Comparison of ENCODE assay signal across 8 mouse cellular contexts in the genomic region with DNA sequence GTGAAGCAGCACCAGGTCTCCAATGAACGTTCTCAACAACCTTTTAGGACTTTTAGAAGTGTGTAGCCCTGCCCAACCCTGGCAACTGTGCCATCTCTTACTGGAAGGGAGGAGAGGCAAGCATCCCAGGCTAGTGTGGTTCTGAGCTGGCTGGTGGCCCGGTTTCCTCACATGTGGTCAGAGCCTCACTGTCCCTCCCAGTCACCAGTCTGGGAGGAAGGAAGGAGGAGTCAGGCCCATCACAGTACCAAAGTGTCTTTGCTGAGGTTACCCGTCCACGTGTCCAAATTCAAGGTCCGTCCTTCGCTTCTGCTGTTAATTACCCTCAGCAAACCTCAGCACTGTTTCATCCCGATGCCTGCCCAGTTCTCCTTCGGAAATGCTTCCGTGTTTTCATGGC. TPM values are rescaled to one million over a fixed set of nuclear protein-coding genes. Genes with fewer than 3 reads are reported as not detected.
DNase-seq lines count a peak whose midpoint lies in the region; ATAC-seq lines count a peak whose summit lies in the region.

No protein-coding gene starts in this region.

- H3K9me3 ChIP-seq in heart, embryonic 13.5 days = no peaks in the 10 kb centered on the region
- H3K9me3 ChIP-seq in stomach, embryonic 15.5 days = no peaks in the 10 kb centered on the region

- 41% methylated on average over 9 of the region's 9 CpGs for WGBS in heart, embryonic 13.5 days
- WGBS in stomach, embryonic 15.5 days = 43% methylated on average over 9 of the region's 9 CpGs

- peak overlapping the region; percentile 77 for H3K27ac ChIP-seq in heart, embryonic 13.5 days (replicated peaks)
- H3K27ac ChIP-seq in stomach, embryonic 15.5 days = peak overlapping the region; percentile 65

- H3K4me2 ChIP-seq in heart, embryonic 13.5 days = peak overlapping the region; percentile 77
- peak overlapping the region; percentile 70 for H3K4me2 ChIP-seq in stomach, embryonic 15.5 days

- no peak for ATAC-seq in heart, embryonic 13.5 days (ENCODE audit: extremely low read depth, insufficient number of reproducible peaks, low FRiP score, low TSS enrichment)
- ATAC-seq in stomach, embryonic 15.5 days (ENCODE audit: insufficient read depth, low FRiP score, low read depth) = peak; percentile 23; the same call in 1 of the 2 replicates

- DNase-seq in left cerebral cortex, adult 18-20 months (ENCODE audit: low spot score in 2 of 2) = peak; percentile 49 to 56
- no peak for DNase-seq in left cerebral cortex, adult 11 months (ENCODE audit: low spot score)
- DNase-seq in cerebellum, adult 9-11 months = peak; percentile 69
- peak; percentile 37 to 50 for DNase-seq in layer of hippocampus, postnatal 14 days (ENCODE audit: low spot score in 2 of 2)
- DNase-seq in lung, postnatal 4 days = peak; percentile 62 to 71
- no peak for DNase-seq in embryo, embryonic 10 days (ENCODE audit: low spot score)

- no peaks in the 10 kb centered on the region for H3K36me3 ChIP-seq in heart, embryonic 13.5 days
- H3K36me3 ChIP-seq in stomach, embryonic 15.5 days = no peaks in the 10 kb centered on the region

- H3K4me1 ChIP-seq in heart, embryonic 13.5 days = peaks cover 32% of the 10 kb centered on the region
- peaks cover 19% of the 10 kb centered on the region for H3K4me1 ChIP-seq in stomach, embryonic 15.5 days

- peak overlapping the region; percentile 74 for H3K9ac ChIP-seq in heart, embryonic 13.5 days
- no peak overlapping the region for H3K9ac ChIP-seq in stomach, embryonic 15.5 days

- H3K27me3 ChIP-seq in heart, embryonic 13.5 days (replicated peaks) = peaks cover 3% of the 10 kb centered on the region; the same call in 1 of the 2 replicates
- no peaks in the 10 kb centered on the region for H3K27me3 ChIP-seq in stomach, embryonic 15.5 days (replicated peaks)

- peak overlapping the region; percentile 46 for H3K4me3 ChIP-seq in heart, embryonic 13.5 days
- H3K4me3 ChIP-seq in stomach, embryonic 15.5 days (replicated peaks) = peak overlapping the region; percentile 35

RNA-seq across cellular contexts. Expression of gene Gramd2, which starts 12.2 kb away (rescaled TPM):
- 10 to 100 TPM; 11.8 to 14.7 TPM for total RNA-seq in left cerebral cortex, adult 18-20 months (2021)
- polyA plus RNA-seq in heart, embryonic 13.5 days (2015; fragmentation: Nextera tagmentation; extraction: Ambion mirVana) = 0.24 and 0.29 TPM in 2 replicates
- total RNA-seq in layer of hippocampus, postnatal 14 days (2021) = 1 to 10 TPM; 6.9 to 7.4 TPM
- polyA plus RNA-seq in stomach, embryonic 15.5 days (2015; fragmentation: Nextera tagmentation; extraction: Ambion mirVana) = 1.5 TPM in 2 replicates

RNA-seq across cellular contexts. Expression of gene Pkm, which starts 36.0 kb away (rescaled TPM):
- 1,000 to 10,000 TPM; 1,425 to 1,430 TPM for total RNA-seq in left cerebral cortex, adult 18-20 months (2021)
- 1,816 and 1,974 TPM in 2 replicates for polyA plus RNA-seq in heart, embryonic 13.5 days (2015; fragmentation: Nextera tagmentation; extraction: Ambion mirVana)
- total RNA-seq in layer of hippocampus, postnatal 14 days (2021) = 100 to 1,000 TPM; 944 to 962 TPM
- polyA plus RNA-seq in stomach, embryonic 15.5 days (2015; fragmentation: Nextera tagmentation; extraction: Ambion mirVana) = 989 and 1,080 TPM in 2 replicates

RNA-seq across cellular contexts. Expression of gene Senp8, which starts 58.4 kb away (rescaled TPM):
- 10 to 100 TPM in 1 of 2 experiments, 1 to 10 TPM in 1; 9.9 to 11.6 TPM for total RNA-seq in left cerebral cortex, adult 18-20 months (2021)
- 8.9 and 11.1 TPM in 2 replicates for polyA plus RNA-seq in heart, embryonic 13.5 days (2015; fragmentation: Nextera tagmentation; extraction: Ambion mirVana)
- total RNA-seq in layer of hippocampus, postnatal 14 days (2021) = 1 to 10 TPM; 6.3 to 8.7 TPM
- 10.0 and 10.5 TPM in 2 replicates for polyA plus RNA-seq in stomach, embryonic 15.5 days (2015; fragmentation: Nextera tagmentation; extraction: Ambion mirVana)

RNA-seq across cellular contexts. Expression of gene Myo9a, which starts 58.6 kb away (rescaled TPM):
- 10 to 100 TPM; 72.9 to 87.2 TPM for total RNA-seq in left cerebral cortex, adult 18-20 months (2021)
- 7.1 and 7.3 TPM in 2 replicates for polyA plus RNA-seq in heart, embryonic 13.5 days (2015; fragmentation: Nextera tagmentation; extraction: Ambion mirVana)
- 10 to 100 TPM; 61.0 to 65.7 TPM for total RNA-seq in layer of hippocampus, postnatal 14 days (2021)
- polyA plus RNA-seq in stomach, embryonic 15.5 days (2015; fragmentation: Nextera tagmentation; extraction: Ambion mirVana) = 14.1 and 14.7 TPM in 2 replicates

Comparison
In these comparisons a context has a peak if more than half of its experiments do, and no peak if none do; other contexts are left out.
1. DNase-seq: peak in left cerebral cortex, adult 18-20 months (2 of 2), cerebellum, adult 9-11 months (single experiment), layer of hippocampus, postnatal 14 days (2 of 2) and lung, postnatal 4 days (2 of 2); none in left cerebral cortex, adult 11 months (single experiment) and embryo, embryonic 10 days (single experiment).